Mouse (Mus musculus) R1 (cell line): ENCODE measurements around the gene Zgpat.

Experiments used
- DNase-seq: peaks from one replicate; pipeline ENCODE4 v3.0.0-alpha.2; 2018; ENCODE audit warnings: low read depth, low spot score

The Zgpat gene

GRCm38 (mm10) chr2:181364860-181365596 lies at the start of gene Zgpat, which contains the start of gene Arfrp1:
Gene Zgpat (plus strand): TSS chr2:181364928.
Gene Arfrp1 (minus strand): TSS chr2:181365404.
- peak; percentile 92 for DNase-seq

- peak; percentile 95 for DNase-seq
These were observed 45.3 kb upstream of the Zgpat start, which contains the start of gene Rtel1 for GRCm38 (mm10) chr2:181319248-181320102. Gene Rtel1 (plus strand): TSS chr2:181319739.

GRCm38 (mm10) chr2:181320103-181320499 lies 44.6 kb upstream of the Zgpat start:
- peak; percentile 50 for DNase-seq

- peak; percentile 63 for DNase-seq
These were observed 42.6 kb upstream of the Zgpat start for GRCm38 (mm10) chr2:181322136-181322535.

GRCm38 (mm10) chr2:181326098-181326497 lies 38.6 kb upstream of the Zgpat start:
- no peak for DNase-seq

GRCm38 (mm10) chr2:181332542-181332941 lies 32.2 kb upstream of the Zgpat start:
- peak; percentile 73 for DNase-seq

GRCm38 (mm10) chr2:181334023-181334422 lies 30.7 kb upstream of the Zgpat start:
- DNase-seq, result peak; percentile 73

- no peak for DNase-seq
These were observed 24.3 kb upstream of the Zgpat start for GRCm38 (mm10) chr2:181340426-181340825.

GRCm38 (mm10) chr2:181342766-181343165 lies 22.0 kb upstream of the Zgpat start:
- no peak for DNase-seq

- DNase-seq, result no peak
These were observed 7.9 kb upstream of the Zgpat start for GRCm38 (mm10) chr2:181356780-181357179.

- no peak for DNase-seq
These were observed 782 bp upstream of the Zgpat start for GRCm38 (mm10) chr2:181363946-181364345.

GRCm38 (mm10) chr2:181364487-181364859 lies 255 bp upstream of the Zgpat start:
- no peak for DNase-seq

- no peak for DNase-seq
These were observed 937 bp downstream of the Zgpat start for GRCm38 (mm10) chr2:181365655-181366075.

GRCm38 (mm10) chr2:181370001-181370400 lies 5.3 kb downstream of the Zgpat start:
- peak; percentile 89 for DNase-seq

- peak; percentile 62 for DNase-seq
These were observed 11.1 kb downstream of the Zgpat start for GRCm38 (mm10) chr2:181375787-181376186.

GRCm38 (mm10) chr2:181377230-181377629 lies 12.5 kb downstream of the Zgpat start:
- DNase-seq, result no peak

- DNase-seq, result no peak
These were observed 14.0 kb downstream of the Zgpat start for GRCm38 (mm10) chr2:181378701-181379100.

- DNase-seq, result no peak
These were observed 15.1 kb downstream of the Zgpat start, which contains the start of gene Lime1 for GRCm38 (mm10) chr2:181379778-181380177. Gene Lime1 (plus strand): TSS chr2:181380078.

- no peak for DNase-seq
These were observed 15.5 kb downstream of the Zgpat start for GRCm38 (mm10) chr2:181380251-181380650.

- no peak for DNase-seq
These were observed 16.4 kb downstream of the Zgpat start for GRCm38 (mm10) chr2:181381107-181381506.

- DNase-seq, result no peak
These were observed 17.0 kb downstream of the Zgpat start for GRCm38 (mm10) chr2:181381631-181382306.

- no peak for DNase-seq
These were observed 19.7 kb downstream of the Zgpat start for GRCm38 (mm10) chr2:181384463-181384862.
